Mouse (Mus musculus) megakaryocyte progenitor cell, adult 5-6 weeks (primary cell): ENCODE data around the gene Nelfcd. TPM values are rescaled to one million over a fixed set of nuclear protein-coding genes. Genes with fewer than 3 reads are reported as not detected.
A peak's percentile ranks its signal among the peaks of the same experiment; 100 is the strongest.

Source experiments
- ATAC-seq: replicated peaks from 2 replicates; pipeline ENCODE4 v1.8.0; 2016; ENCODE audit warnings: mild to moderate bottlenecking, moderate TSS enrichment, inconsistent platforms; ENCODE audit not compliant: poor library complexity
- total RNA-seq, 2 experiments: library from RNA; stranded (forward) in 1 of 2; stranded (reverse) in 1 of 2; fragments of 157-497, 149-512 nt in 1 of 2; fragments of 200-1000 nt in 1 of 2; gene quantifications; 2 replicates each; pipeline versions ENCODE4 v1.2.3 to v1.2.4; 2015 to 2017

Gene Nelfcd
- total RNA-seq, 2 experiments from 2014 or later: 27.7 to 33.8 TPM

GRCm38 (mm10) chr2:174472407-174472806, 56.8 kb downstream of the Nelfcd start:
- peak; percentile 23 for ATAC-seq

- peak; percentile 76 for ATAC-seq
Observed at GRCm38 (mm10) chr2:174472818-174473549, 57.4 kb downstream of the Nelfcd start, which contains the start of gene Prelid3b. TSS of gene Prelid3b (minus strand) at chr2:174473081.

- no peak for ATAC-seq
Observed at GRCm38 (mm10) chr2:174473550-174473927, 57.9 kb downstream of the Nelfcd start.

Other genes with a start within 250 kb of the Nelfcd start
- gene Gnas, start 131.5 kb upstream of the Nelfcd start, total RNA-seq (2015): 564 and 566 TPM in 2 replicates
- 218 and 221 TPM in 2 replicates for gene Gnas, start 131.5 kb upstream of the Nelfcd start, total RNA-seq (2017)
- 0.12 TPM in 1 of 2 replicates, not detected in the other for gene Gm20721, start 69.1 kb upstream of the Nelfcd start, total RNA-seq (2015)
- 3.1 and 3.3 TPM in 2 replicates for gene Gm20721, start 69.1 kb upstream of the Nelfcd start, total RNA-seq (2017)
- 190 and 207 TPM in 2 replicates for gene Ctsz, start 23.2 kb downstream of the Nelfcd start, total RNA-seq (2015)
- gene Ctsz, start 23.2 kb downstream of the Nelfcd start, total RNA-seq (2017): 307 and 339 TPM in 2 replicates
- not detected in 2 replicates for gene Tubb1, start 34.9 kb downstream of the Nelfcd start, total RNA-seq (2015)
- gene Tubb1, start 34.9 kb downstream of the Nelfcd start, total RNA-seq (2017): 0.30 TPM in 1 of 2 replicates, not detected in the other
- 546 and 547 TPM in 2 replicates for gene Atp5e, start 48.3 kb downstream of the Nelfcd start, total RNA-seq (2015)
- gene Atp5e, start 48.3 kb downstream of the Nelfcd start, total RNA-seq (2017): 250 and 276 TPM in 2 replicates
- 85.8 and 87.2 TPM in 2 replicates for gene Prelid3b, start 57.3 kb downstream of the Nelfcd start, total RNA-seq (2015)
- 145 and 157 TPM in 2 replicates for gene Prelid3b, start 57.3 kb downstream of the Nelfcd start, total RNA-seq (2017)
- 0.76 and 1.5 TPM in 2 replicates for gene Zfp831, start 227.7 kb downstream of the Nelfcd start, total RNA-seq (2015)
- gene Zfp831, start 227.7 kb downstream of the Nelfcd start, total RNA-seq (2017): 0.67 and 1.1 TPM in 2 replicates